Mouse (Mus musculus): ENCODE results near the gene E130114P18Rik.

The E130114P18Rik gene

DNA sequence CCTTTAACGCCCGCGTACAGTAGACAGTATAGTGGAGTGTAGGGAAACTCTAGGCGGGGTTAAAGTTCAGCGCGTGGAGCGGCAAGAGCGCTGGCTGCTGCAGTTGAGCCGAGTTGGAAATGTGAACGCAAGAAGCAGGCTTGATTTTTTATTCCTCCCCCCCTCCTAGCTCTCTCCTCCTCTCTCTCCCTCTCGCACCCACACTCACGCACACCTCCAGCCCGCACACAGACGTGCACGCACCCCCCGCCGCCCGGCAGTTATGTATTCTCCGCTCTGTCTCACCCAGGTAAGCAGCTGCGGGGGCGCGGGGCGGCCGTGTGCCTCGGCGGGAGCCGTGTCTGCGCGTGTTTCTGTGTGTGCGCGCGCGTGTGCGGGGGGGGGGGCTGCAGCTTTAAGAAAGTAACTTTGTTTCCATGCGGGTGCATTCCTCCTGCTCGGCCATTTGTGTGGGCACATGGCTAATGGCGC, at the start of gene E130114P18Rik:
E130114P18Rik (minus strand) TSS at position 373 of the 471 bp plus-strand sequence.
- WGBS = under 1% methylated on average over 37 of the region's 37 CpGs

DNA sequence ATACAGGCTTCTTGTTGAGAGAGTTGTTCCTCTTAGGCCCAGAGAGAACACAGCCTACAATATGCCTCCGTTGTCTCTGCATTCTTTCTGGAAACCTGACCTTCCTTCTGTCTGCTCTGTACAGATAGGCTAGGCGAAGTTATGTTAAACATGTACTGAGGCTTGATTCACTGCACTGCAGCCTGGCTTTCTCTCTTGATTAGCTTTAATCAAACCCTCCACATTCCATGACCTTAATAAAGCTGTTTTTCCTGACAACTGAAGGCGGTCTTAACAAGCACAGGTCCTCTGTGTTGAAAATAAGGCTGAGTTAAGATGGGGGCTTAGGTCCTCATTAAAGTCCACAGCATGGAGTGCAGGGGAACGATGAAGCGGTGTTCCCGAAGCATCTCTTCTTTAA, 49.2 kb upstream of the E130114P18Rik start:
- 88% methylated on average over 6 of the region's 6 CpGs for WGBS

DNA sequence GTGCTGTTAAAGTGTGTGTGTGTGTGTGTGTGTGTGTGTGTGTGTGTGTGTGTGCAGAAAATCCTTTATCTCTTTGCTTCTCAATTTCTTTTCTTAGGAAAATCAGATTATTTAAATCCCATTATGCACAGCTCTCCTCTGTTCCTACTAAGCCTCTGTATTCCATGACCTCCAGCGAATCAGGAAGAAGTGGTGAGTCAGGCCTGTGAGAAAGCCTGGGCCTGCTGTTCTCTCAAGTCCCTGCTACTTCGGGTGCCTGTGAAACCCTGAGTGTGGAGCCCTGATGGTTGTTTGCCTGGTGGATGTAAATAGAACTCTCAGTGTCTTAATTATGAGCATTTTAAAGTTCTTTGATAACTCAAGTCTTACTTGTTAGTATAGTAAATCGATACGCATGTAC, 48.0 kb upstream of the E130114P18Rik start:
- WGBS = 74% methylated on average over 4 of the region's 4 CpGs

DNA sequence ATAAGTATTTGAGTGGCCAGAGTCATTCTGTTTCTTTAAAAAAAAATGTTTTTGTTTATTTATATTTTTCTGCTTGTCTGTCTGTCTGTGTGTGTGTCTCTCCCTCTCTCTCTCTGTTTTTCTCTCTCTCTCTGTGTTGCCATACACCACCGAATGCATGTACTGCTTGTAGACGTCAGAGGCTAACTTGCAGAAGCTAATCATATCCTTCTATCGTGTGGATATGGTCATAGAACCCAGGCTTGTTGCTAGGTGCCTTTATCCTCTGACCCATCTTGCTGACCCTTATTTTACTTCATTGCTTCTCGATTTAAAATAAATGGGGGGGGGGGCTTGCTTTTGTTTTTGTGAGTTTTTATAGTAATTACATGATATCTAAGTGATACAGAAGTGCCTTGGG, 47.6 kb upstream of the E130114P18Rik start:
- WGBS = 60% methylated on average over 4 of the region's 4 CpGs

DNA sequence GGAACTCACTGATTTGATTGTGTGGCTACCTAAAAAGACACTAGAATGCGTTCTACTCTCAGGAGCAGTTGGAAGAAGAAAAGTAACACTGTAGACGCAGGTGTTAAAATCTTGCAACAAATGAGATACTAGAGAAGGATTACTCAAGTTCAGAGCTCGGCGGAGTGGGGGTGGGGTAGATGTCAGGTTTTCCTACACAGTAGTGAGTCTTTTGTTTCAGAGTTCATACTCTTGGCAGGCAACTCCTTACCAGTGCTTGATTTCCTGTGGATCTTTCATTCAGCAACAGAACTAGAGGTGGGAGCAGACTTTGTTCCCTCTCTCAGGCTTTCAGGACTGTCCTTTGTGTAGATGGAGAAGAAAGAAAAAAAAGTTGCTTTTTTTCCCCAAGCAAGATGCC, 46.6 kb upstream of the E130114P18Rik start:
- WGBS = 59% methylated on average over 4 of the region's 4 CpGs

DNA sequence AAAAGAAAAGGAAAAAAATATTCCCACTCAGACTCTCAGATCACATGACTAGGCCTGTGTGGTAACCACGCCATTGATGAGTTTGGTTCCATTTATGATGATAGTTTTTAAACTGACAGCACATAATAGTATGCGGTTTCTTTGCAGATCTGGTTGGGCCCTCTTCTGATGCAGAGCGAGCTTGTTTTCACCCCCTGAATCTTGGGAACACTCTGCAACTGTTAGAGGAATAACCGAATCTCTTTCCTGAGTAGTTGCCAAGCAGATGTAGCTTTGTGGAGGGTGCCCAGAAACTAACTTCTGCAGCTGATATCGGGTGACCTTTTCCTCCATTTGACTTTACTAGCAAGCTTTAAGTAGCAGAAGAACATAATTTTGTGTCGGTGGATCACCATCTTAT, 45.6 kb upstream of the E130114P18Rik start:
- 70% methylated on average over 6 of the region's 6 CpGs for WGBS

DNA sequence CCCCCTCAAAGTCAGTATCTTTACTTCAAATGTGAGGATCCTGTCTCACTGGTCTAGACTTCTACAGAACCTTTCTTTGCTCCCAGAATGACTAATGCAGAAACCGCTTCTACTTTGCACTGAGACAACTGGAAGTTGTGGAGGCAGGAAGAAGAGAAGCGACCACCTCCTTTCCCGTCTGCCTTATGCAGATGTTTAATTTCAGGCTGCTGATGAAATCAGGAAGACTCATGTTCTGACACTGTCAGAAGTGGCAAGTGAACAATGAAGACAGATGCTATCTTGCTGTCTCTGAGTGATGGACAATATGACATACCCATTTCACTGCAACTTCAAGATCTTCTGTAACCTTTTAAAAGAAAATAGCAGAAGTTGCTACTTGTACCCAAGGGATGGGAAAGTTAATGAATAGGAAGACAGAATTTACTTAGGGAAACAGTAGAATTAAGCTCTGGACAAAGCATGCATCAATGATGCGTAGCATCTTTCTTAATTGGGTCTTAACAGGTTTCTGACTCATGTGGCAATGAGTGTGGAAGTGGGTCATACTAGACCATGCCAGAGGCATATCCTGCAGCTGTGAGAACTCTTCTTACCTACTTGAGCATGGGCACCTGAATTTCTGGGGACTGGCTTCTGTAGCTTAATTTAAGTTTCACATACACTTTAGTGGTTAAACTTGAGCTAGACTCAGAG, 43.8 kb upstream of the E130114P18Rik start:
- 75% methylated on average over 4 of the region's 4 CpGs for WGBS

DNA sequence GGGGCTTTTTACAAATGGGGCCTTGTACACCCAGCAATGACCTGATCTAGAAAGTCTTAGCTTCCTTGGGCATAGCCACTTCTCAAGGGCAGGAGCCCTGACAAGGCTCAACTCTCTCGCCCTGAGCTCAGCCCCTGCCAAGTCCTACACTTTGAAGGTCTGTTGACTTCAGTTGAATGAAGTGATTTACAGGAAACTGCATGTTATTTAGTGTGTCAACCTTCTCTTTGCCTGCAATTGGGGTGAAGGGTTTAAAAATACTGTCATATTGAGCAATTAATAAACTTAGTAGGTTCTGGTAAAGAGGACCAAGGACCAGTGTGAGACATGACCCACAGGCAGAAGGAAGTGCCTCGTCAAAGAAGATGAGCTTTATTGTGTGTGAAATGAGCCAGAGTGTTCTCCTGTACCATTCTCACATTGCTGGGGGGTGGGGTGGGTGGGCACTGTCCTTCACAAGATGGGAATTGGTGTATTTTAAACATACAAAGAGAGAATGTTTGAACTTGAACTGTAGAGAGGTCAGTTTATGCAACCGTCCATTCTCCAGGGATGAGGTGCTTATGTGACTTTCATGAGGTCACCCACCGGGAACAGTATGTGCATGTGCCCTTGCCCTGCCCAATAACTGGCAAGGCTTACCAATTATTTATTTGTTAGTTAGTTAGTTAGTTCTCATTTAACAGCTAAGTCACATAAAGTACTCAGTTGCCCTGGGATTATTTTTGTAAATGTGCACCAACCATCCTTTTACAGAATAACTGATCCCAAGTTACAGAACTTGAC, 42.8 kb upstream of the E130114P18Rik start:
- 73% methylated on average over 4 of the region's 4 CpGs for WGBS

DNA sequence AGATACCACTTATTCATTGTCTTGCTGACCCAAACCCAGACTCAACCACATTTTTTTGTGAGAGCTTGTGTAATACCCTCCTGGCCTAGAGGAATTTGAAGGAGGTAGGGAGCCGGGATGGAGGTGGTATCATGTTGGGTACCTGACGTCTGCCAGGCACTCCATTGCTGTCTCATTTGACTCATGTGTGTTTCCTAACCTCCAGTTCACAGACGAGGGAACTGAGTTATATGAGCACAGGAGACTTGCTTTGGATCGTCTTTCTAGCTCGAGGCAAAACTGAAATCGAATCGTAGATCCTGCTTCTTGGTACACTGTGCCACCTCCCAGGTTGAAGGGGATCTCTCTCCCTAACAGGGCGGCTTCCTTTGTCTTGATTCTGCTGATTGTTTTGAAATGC, 41.2 kb upstream of the E130114P18Rik start:
- WGBS = 89% methylated on average over 8 of the region's 8 CpGs

DNA sequence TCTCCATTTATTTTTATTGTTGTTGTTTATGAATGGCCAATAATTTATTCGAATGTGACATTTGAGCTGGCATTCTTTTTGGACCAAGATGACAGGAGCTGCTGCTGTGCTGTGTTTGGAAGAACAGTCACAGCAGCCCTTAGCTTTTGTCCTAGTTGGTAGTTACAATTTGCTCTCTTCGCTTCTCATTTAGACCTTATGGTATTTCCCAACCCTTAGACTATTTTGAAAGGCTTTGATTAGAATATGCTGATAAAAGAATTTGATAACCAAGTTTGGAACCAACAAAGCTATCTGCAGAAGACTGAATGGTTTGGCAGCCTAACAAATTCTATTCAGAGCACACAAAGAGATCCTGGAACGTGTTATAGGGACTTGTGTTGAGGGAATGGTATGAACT, 40.6 kb upstream of the E130114P18Rik start:
- WGBS = 69% methylated on average over 3 of the region's 3 CpGs

DNA sequence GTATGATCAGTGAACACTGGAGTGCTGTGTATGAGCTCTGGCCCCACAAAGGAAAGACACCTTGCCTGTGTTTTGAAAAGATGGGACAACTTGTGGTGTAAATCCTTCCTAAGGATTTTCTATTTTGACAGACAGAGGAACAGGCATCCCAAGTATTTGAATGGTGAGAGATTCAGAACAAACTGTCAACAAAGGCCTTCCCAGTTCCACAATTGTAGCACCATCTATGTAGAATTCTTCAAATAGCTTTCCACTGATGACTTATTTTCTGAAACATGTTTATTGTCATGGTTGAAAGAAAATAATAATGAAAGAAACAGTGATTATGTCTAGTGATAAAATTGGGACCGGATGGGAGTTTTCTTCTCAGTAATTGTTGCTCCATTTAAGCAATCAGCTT, 39.9 kb upstream of the E130114P18Rik start:
- 76% methylated on average over 1 of the region's 1 CpGs for WGBS

DNA sequence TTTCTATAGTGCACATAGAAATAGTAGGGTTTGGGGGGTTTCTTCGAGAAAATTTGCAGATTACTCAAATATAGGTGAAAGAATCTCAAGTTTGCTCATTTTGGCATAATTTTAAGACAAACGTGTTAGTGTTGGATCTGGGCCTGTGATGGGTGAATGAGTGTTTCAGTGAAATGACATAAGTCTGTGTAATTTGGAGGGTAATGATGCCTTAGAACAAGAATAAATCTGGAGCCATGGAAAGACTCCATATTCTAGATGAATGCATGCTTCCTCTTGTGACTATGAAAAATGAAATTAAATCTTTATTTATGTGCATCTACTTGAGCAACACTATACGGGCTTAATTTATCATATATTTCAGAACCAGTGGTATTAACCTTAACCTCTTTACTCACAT, 38.9 kb upstream of the E130114P18Rik start:
- 61% methylated on average over 3 of the region's 3 CpGs for WGBS

DNA sequence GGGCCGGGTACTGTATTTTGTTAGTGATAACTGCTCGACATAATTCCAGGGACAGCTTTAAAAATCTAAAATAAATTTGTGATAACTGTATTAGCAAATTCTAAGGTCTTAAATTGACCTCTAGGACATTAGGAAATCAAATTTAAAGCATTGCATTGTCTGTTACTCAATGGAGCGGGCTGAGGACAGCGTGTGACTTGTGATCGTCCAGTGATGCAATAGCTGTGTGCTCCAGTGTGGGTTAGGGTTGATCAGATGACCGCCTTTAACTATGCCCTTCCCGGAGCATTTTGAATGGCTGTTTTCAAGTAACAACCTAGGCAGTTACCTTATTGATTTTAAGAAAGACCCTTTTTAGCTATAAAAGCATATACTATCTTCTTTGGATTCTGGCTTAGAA, 36.6 kb upstream of the E130114P18Rik start:
- WGBS = 81% methylated on average over 7 of the region's 7 CpGs

DNA sequence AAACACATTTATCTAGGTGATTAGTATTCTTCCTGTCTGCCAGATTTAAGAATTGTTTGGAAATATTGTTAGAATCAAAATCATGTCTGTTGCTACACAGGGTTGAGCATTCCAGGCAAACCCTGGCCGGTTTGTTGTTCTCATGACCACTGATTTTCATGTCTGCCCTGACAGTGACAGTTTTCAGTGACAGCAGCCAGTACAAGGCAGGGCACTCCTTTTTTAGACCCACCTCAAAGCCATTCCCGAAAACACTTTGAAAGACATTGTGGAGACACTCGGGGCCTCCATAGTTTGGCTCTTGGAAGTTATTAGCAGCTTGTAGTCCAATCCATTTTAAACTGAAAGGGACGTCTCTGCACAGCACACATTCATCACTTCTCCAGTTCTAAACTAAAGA, 36.1 kb upstream of the E130114P18Rik start:
- 63% methylated on average over 4 of the region's 4 CpGs for WGBS

DNA sequence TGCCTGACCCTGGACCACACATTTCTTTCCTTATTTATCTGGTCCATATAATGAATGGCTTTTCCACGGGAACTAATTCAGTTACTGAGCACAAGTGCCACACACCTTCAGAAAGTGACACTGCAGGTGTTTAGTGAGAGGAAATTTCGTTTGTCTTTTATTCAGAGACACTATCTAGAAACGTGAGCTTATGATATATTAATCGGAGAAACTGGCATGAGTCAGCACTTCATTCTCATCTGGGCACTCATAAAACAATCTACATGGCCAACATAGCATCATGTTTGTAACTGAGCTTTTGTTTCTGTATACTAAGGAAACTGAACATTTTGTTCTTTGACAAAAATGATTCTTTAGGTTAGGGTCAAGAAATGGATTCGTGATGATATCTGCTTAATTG, 35.2 kb upstream of the E130114P18Rik start:
- 85% methylated on average over 5 of the region's 5 CpGs for WGBS

DNA sequence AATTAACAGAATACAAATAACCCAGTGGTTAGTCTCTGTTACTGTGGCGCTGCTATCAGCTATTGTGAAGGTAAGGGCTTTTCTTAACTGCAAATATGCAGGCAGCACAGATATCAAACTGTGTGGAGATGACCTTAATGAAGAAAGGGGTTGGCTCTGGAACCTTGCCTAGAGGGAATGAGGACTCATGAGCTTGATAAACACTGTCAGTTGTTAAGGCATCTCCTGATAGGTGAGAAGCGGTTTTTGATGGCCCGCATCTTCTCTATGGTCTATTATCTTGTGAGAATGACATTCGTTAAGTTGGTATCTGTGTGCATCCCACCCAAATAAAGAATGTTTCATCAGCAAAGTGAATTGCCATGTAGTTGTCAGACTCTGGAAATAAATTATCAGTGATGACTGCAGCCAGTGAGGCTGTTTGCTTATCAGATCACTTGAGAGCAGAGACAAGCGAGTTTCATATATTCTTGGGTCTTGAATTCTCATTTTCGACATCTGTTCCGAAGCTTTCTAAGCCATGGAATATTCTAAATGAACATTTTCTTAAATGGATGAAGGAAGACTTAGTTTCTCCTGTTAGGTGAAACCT, 32.6 kb upstream of the E130114P18Rik start:
- 79% methylated on average over 7 of the region's 7 CpGs for WGBS

DNA sequence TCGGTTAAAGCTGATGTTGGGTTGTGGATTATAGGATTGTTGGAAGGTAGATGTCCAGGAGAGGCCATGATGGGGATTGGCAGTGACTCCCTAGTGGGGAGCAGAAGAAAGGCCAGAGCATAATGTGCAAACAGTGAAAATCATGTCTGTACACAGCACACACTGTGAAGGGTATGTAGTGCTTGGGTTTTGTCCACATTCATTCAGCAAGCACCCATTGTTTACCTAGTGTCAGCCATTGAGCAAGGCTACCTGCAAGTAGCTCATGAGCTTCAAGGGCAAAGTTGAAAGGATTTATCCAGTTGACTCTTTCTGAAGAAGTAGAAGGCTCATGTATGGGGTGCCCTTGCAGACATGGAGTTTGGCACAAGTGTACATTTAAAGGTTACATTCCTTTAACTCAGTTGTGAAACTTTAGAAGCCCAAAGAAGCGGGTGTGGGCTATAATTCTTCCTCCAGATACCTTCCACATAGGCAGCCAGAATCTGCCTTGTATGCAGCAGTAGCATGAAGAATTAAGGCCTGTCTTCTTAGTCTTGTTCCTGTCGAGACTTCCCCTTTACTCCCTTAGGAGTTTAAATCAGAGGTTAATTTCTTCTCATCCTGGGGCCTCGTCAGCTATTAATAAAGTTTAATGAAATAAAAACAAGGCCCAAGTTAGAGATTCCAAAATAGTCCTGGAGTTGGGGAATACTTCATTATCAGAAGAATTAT, 31.9 kb upstream of the E130114P18Rik start:
- 73% methylated on average over 4 of the region's 4 CpGs for WGBS

DNA sequence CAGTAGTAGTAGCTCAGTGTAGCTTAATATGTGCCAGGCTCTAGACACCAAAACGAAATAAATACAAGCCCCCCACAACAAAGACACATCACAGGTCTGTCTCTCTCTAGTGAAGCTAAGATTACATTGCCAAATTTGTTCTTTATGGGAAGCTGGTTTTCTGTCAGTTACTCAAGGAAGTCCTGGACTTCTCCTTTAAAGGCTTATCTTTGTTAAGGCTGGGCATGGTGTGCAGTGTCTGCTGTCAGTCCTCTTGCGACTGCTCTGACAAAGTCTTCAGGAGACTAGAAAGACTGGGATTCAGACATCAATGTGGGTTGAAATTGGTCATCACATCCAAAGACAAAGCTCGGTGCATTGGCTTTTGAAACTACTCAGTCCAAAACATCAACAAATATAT, 31.0 kb upstream of the E130114P18Rik start:
- 79% methylated on average over 3 of the region's 3 CpGs for WGBS

DNA sequence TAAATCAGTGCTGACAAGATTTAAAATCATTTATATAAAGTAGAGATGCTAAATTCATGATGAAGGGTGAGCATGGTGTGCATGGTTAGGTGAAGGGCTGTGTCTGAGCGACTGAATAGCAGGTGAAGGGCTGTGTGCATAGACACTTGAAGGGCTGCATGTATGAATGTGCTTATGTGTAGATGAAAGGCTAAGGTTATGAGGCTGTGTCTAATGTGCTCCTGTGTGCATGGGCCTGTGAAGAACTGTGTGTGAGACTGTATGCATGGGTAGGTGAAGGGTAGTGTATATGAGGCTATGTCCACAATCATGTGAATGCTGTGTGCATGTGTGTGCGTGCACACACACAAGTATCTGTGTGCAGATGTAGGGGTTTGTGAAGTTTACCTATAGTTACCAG, 29.0 kb upstream of the E130114P18Rik start:
- WGBS = 95% methylated on average over 2 of the region's 2 CpGs

DNA sequence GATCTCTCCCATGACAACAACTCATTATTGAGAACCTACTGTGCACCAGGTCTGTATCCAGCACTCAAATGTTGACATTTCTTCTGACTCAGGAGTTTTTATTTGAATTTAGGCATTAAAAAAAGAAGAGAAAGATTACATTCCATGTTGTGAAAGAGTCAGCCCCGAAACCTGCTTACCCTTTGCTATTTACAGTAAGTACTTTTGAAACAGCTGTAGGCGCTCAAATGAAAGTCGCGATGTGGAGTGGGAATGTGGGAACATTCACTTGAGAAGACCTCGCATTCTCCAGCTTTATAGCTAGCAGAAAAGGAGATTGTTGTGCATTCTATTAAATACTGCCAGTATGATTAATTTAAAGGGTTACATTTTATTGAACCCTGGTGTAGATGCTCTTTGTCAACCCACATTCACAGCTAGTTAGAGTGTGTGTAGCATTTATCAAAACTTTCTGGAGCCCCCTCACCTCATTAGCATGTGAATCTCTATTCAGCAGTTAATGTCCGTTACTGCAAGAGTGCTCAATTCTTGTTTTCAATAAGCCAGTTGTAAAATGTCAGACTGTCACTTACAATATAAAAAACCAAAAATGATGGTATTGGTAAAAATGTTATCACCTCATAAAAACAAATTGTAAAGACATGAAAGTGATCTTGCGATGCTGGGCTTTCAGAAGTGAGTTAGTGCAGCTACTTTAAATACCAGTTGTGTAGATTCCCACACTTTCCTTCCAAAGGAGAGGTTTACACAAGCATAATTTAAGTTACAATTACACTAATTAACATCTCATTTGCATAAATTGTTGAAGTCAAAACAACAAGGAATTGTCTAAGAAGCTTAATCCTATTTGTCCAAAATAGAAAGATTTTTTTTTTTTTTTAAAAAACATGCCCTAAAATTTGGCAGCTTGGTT, 28.3 kb upstream of the E130114P18Rik start:
- WGBS = 56% methylated on average over 7 of the region's 7 CpGs

DNA sequence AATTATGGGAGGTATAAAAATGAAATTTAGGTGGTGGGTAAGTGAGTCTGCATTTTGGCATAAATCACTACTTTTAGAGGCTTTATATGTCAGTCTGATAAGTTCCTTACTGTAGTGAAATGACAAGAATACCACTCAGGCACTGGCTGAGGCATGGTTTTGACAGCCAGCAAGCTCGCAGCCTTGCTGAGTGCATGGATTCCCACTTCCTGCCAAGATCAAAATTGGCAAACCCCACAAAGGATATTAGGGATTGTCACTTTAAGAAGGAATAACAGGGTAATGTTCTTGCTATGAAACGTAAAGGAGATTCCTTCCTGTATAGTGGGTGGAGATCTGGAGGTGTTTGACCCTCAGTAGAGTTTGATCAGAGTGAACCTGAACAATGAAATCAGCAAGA, 27.4 kb upstream of the E130114P18Rik start:
- 45% methylated on average over 2 of the region's 2 CpGs for WGBS

Data from cerebral cortex, adult 2 months (tissue).